Mouse (Mus musculus): Measurements from ENCODE around the gene Gins2.

Gene Gins2

DNA sequence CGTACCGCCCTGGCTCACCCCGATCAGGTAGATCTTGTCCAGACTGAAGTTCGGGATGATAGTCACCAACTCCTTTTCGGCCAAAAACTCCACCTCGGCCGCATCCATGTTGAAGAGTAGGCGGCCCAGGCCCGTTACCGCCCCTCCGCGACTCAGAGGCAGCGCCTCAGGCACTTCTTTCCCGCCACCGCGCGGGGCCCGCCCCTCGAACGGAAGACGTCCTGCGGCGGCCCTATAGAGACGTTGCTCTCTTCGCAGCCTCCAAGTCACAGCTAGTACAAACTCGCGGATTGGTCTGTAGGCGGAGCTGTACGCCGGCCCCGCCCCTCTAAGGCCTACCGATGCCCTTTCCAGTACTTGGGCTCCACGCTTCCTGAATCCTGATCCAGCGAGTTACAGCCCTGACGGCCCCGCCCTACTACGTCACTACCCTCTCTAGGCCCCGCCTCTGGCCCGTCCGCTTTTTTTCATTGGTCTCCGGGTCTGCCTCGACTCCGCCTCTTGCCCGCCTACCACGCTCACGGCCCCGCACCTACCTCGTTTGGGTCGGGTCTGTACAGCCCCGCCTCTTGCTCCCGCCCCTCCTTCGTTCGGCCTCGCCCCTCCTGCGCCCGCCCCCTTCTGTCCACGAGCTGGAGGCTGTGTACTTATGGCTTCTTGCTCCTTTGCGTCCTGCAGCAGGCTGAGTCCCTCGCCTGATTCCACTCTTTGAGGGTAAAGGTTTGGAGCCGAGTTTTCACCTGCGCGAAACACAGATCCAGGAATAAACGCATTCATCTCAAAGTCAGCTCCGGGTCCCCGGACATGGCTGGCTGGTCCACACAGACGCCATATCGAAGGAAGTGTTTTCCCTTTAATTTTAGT, at the start of gene Gins2:
TSS of gene Gins2 (minus strand) at position 397 of the 864 bp plus-strand sequence.
- in situ Hi-C loops (cut with MboI, MseI), result loop anchor here (25.0 kb wide), 1 partner anchor 1027 kb away; the partner anchor contains the start of gene Mbtps1

DNA sequence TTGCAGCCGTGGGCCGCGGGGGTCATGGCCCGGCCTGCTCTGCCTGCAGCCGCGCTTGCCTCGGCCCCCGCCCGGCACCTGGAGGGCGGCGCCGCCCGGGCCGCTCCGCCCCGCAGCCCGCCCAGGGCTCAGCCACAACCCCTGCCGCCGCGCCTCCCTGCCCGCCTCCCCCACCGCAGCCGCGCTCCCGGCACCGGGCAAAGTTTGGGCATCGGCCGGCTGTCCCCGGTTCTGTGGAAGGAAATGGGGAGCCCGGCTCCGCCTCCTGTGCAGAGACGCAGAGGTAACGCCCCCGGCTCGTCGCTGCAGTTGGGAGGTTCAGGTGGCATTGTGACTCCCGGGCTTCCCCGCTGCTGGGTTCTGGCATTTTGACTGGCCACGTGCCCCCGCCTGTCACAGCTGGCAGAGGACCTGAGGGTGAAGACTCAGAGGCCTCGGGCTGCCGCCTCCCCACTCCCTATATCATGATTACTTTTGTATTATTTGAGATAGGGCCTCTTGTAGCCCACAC, 45.3 kb upstream of the Gins2 start:
- in situ Hi-C loops (cut with MboI, MseI), result loop anchor here (10.0 kb wide), 1 partner anchor 1130 kb away; no protein-coding TSS in a partner anchor

DNA sequence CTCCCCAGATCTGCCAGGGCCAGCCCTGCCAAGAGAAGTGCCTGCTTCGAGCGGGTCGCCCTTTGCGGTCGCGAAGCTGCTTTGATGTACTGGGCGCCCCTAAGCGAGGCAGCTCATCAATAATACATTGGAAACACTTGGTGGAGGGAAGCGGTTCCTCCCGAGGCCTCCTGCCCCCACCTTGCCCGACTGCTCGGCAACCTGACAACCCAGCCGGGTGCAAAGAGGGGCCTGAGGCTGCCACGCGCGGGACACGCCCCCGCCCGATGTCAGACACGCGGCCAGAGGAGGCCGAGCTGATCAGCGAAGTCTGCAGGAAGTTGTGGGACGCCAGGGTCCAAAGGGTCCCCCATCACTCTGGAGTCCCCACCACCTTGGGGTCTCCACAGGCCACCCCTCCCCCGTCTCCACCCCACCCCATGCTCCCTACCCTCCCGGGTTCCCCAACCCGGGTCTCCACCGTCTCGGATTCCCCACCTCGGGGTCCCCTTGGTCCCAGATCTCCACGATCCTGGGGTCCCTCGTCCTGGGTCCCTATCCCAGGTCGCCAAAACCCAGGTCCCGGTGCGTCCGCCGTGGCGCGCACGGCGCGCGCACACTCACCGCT, 44.7 kb upstream of the Gins2 start:
- in situ Hi-C loops (cut with MboI, MseI), result loop anchor here (10.0 kb wide), 1 partner anchor 1131 kb away; no protein-coding TSS in a partner anchor

DNA sequence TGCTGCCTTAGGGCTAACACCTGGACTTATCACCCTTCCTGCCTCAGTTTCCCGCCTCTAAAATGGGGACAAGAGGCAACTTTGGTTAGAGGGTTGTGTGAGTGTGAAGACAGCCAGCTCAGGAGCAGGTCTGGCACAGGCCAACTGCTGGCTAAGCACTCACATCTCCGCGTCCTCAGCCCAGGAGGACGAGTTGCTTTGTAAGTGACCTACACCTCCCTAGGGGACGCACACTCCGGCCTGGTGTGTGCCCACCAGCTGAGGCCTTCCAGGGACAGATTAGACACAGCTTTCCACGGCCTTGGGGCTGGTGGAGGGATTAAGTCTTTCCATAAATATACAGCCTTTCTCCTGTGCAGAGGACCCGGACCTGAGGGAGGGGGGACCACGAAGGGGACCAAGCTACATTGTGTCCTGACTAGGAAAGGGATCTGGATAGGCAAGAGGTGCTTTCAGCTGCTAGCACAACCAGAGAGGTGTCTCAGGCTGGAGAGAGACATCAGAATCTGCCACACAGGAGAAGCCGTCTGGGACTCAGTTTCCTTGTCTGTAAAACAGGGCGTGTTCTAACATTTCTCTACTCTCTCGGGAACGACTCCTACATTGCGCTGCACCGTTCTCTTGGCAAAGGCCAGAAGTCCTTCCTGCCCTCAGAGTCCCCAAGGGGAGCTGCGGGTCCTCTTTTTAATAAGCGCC, 44.0 kb upstream of the Gins2 start:
- in situ Hi-C loops (cut with MboI, MseI), result loop anchor here (10.0 kb wide), 1 partner anchor 1132 kb away; no protein-coding TSS in a partner anchor

DNA sequence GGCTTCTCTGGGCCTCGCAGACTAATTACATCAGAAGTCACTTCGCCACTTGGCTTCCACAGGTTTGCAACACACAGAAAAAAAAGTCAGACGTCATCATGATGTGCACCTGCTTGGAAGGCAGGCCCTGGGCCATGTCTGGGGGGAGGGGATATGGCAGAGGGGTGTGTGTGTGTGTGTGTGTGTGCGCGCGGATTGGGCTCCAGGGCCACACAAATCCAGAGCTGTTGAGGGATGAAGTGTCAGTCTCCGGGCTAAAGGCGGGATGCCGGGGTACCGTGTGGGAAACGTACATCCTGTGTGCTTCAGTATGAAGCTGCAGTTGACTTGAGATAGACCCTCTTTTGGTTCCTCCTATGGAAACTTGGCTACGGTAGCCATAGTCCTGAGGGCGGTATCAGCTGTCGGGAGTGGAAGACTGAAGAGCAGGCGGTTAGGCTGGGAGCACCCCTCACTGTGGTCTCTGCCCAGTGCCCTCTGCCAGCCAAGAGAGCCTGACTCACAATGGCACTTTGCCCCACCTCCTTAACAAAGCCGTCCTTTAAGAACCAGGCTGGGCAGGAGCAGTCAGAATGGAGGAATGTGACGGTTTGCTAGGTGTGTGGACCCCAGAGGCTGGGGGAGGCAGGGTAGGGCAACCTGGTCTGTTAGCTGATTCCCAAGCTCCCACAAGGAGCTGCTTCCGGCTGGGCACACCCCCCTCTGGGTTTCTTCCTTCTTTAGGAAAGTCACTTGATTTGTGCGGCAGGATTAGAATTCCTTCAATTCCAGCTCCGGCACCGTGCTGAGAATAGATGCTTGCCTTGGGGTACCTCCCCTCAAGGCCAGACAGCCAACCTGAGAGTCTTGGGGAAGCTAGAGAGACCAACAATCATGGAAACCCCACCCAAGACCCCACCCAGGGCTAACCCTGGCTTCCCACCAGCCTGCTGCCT, 42.6 kb upstream of the Gins2 start:
- in situ Hi-C loops (cut with MboI, MseI), result loop anchor here (10.0 kb wide), 1 partner anchor 1133 kb away; no protein-coding TSS in a partner anchor

DNA sequence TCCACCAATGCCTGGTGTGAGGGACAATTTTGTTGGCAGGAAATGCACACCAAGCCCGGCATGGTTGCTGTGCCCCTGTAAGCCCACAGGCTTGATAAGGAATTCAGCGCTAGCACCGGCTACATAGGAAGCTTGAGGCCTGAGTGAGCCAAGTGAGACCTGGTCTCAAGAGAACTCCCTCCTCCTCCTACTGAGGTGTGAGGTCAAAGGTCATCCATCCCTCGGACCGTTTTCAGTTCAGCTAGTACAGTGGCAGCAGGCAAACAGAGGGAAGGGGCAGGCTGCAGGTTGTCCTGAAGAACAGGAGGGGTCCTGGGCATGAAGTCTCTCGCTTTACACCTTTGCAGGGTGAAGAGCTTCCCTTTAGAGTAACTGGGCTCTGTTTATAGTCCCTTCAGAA, 41.7 kb upstream of the Gins2 start:
- in situ Hi-C loops (cut with MboI, MseI), result loop anchor here (10.0 kb wide), 1 partner anchor 1134 kb away; no protein-coding TSS in a partner anchor

DNA sequence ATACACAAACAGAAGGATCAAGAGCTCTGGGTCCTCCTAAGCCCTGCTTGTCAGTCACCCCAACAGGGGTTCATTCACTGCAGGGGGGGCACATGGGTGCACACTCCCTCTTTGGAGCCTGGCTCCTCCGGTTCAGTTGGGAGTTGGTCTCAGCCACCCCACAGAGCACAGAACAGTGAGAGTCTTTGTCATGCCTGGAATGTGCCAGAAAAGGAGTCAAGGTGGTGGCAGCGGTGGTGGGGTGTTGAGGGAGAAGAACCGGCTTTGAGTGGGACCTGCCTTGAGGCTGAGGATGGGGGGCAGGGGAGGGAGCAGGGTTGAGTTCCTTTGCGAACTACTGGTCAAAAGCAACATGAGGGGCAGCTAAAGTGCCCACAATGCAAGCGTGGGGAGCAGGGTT, 40.9 kb upstream of the Gins2 start:
- in situ Hi-C loops (cut with MboI, MseI), result loop anchor here (10.0 kb wide), 1 partner anchor 1135 kb away; no protein-coding TSS in a partner anchor

DNA sequence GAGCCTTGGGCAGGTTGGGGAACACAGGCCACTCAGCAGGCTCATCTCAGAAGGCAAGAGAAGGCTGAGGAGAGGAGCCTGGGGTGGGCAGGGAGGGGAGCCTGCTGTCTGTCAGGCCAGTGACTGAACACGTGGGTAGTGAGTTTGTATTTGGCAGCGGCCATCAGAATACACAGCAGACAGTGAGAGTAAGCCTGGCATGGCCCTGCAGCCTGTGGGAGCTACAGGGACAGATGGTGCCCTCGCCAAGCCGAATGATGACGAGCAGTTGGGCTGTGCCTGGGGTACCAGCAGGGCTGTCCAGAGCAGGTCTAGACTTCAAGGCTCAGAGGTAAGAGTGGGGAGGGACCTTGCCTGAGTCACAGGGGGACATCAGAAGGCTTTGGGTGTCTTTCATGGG, 38.2 kb upstream of the Gins2 start:
- in situ Hi-C loops (cut with MboI, MseI), result no loop called here

DNA sequence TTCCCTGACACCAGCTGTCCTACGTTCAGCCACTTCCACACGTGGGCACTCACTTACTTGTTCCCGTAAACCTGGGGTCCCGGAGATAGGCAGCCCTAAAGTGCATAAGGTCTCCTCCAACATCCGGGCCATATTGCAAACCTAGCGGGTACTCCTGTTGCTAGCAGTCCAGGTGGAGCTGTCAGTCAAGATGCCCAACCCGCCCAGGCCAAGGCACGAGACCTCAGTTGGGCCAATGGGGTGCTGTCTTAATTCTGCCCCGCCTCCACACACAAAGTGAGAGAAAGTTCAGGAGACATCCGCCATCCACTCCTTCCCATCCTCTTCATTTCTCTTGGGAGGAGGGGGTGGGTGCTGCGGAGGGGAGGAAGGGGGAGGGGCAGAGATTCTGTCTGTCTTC, 37.4 kb upstream of the Gins2 start:
- in situ Hi-C loops (cut with MboI, MseI), result no loop called here

DNA sequence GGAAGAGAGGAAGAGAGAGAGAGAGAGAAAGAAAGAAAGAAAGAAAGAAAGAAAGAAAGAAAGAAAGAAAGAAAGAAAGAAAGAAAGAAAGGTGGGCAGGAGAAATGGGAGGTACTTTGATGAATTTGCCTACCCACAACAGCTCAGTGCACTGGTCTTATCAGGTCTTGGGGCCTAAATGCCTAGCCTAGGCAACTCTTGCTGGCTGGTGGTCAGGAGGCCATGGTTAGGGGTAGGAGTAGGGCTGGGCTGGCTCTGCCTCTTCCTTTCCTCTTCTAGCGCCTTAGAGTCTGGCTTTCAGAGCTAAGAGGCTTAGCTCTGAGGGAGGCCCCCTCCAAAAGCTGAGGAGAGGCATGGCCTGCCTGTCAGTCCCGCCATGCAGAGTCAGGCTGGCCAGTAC, 34.5 kb upstream of the Gins2 start:
- in situ Hi-C loops (cut with MboI, MseI), result no loop called here

DNA sequence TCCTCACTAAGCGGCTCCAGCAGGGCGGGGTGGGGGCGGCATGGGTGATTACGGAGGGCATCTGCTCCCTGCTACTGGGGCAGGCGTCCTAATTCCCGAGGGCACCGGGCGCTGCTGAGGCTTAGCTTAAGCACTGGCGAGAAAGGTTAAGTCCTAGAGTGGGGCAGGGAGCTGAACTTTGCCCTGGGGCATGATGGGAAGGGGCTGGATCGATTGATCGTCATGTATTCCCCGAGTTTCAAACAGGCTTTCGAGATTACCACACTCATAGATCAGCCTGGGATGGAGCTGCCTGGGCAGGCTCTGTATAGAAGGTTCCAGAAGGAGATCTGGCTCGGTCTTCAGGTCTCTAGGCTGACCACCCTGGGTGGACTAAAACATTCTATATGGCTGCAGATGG, 33.1 kb upstream of the Gins2 start:
- in situ Hi-C loops (cut with MboI, MseI), result no loop called here

DNA sequence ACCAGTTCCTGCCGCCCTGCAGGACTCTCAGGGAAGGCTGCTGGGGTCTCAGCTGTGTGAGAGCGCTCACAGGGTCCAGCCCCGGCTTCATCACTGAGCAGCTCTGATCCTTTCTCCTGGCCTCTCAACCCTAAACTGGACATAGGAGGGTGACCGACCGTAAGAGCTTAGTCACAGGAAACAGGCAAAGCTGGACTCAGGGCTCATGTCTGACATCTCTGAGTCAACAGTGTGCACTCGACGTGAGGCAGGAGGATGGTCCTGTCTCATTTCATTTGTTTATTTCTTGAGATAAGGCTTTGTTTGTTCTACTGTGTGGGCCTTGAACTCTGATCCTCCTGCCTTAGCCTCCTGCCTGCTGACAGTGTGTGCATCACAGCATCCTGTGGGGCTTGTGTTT, 31.3 kb upstream of the Gins2 start:
- in situ Hi-C loops (cut with MboI, MseI), result no loop called here

DNA sequence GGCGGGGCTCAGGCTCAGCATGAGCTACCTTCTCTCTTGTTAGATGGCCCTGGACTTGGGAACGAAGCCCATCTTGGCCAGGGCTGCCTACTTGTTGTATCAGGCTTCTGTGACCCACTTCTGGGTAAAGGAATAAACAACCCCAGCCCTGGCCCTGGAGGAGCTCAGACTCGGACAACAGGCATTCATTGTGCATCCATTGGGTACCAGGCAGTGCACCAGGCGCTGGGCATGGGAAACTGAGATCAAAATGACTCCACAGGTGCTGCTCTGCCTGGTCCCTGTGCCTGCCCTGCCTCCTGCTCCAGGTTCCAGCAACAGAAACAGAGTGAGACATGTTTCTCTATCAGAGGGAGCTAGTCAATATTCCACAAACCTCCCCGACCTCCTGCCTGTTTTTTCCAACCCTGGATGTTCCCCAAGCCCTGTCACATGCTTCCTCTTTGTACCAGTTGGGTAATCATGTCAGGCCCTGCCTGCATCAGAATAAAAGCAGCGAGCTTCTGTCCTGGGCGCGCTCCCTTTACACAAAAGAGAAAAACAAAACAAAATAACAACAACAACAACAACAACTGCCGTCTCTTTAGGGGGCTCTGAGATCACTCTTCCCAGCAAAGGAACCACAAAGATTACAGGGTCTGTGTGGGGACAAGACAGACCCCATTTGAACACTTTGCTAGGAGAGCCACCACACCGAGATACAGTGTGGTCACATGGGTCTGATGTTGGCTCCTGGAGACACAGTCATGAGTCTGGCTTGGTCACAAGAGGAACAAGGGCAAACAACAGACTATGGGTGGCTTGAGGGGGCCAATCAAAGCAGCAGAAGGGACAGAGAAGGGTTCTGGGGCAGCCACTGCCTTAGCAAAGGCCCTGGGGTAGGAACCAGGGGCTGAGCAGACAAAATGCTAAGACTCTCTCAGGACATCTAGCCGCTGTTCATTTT, 30.4 kb upstream of the Gins2 start:
- in situ Hi-C loops (cut with MboI, MseI), result no loop called here

DNA sequence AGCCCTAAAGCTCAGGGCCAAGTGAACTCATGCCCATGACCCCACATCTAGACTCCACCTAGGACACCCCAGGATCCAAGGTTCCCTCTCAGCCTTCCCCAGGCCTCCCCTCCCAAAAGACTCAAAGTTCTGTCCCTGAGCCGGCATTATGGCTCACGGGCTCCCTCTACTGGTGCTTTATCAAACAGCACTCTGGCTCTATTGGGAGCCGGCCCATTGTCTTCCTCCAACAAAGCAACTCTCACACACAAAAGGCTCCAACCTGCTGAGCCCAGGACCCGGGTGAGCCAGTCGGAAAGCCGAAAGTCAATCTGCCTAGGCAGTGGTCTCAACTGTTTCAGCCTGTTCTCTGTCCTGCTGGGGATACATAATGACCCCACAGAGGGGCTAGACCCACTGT, 29.0 kb upstream of the Gins2 start:
- in situ Hi-C loops (cut with MboI, MseI), result no loop called here

DNA sequence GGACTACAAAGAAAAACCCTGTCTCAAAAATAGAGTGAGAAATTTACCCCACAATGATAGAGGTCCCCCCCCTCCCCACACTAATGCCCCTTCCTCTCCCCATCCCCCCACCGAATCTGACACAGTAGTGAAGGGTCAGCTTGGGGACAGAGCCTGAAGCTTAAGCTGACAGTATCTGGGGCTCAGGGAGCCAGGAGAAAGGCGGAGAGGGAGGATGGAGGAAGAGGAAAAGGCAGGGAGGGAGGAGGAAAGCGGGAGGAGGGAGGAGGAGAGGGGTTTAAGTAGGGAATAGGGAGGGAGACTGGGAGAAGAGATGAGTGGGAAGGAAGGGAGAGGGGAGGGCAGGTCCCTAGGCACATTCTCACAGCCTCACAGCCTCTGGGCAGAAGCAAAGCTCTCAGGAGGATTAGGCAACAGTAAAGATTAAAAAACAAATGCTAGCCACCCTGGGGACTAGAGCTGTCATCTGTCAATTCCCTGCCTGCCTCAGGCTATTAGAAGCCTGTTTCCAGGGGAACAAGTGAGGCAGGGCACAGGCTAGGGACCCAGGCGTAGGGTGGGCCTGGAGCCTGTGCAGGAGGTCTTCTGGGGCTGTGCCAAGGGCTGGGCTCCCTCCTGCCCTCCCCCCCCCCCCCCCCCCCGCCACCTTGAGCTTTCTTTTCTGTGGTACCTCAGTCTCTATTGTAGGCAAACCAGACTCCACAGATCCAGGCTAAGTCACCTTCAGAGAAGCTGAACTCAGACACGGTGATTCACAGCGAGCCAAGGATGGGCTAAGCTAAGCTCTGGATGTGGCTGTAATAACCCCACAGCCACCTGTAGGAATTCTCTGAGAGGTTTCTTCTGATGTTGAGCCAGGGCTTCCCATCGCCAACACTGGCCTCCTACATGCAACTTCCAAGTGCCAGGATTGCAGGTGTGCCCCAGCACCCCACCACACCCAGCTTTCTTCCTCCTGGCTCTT, 27.8 kb upstream of the Gins2 start:
- in situ Hi-C loops (cut with MboI, MseI), result no loop called here

DNA sequence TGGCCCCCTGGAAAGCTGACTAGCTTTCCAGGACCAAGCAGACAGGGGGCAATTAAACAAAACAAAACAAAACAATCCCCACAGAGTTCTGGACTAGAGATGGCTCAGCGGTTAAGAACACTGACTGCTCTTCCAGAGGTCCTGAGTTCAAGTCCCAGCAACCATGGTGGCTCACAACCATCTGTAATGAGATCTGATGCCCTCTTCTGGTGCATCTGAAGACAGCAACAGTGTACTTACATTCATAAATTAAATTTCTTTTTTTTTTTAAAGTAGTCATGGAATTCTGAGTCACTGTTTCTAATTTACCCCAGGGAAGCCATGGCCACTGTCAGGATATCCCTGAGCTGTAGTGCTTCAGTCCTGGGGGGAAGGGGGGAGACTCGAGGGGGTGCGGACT, 25.4 kb upstream of the Gins2 start:
- in situ Hi-C loops (cut with MboI, MseI), result no loop called here

DNA sequence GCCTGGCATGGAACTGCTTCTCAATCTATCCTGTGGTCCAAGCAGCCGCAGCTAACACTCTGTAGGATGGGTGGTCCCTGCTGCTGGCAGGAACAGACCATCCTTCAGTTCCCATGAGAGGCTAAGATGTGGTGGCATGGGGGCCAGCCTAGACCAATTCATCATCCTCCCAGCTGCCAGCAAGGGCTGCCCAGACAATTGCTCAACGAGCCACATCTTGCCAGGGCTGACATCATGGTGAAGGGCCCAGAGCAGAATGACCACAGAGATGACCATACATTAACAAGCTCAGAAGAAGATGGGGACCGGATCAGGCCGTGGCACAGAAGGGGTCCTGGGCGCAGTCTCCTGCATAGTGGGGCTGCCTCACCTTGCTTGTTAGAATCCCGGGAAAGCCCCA, 21.7 kb upstream of the Gins2 start:
- in situ Hi-C loops (cut with MboI, MseI), result no loop called here

DNA sequence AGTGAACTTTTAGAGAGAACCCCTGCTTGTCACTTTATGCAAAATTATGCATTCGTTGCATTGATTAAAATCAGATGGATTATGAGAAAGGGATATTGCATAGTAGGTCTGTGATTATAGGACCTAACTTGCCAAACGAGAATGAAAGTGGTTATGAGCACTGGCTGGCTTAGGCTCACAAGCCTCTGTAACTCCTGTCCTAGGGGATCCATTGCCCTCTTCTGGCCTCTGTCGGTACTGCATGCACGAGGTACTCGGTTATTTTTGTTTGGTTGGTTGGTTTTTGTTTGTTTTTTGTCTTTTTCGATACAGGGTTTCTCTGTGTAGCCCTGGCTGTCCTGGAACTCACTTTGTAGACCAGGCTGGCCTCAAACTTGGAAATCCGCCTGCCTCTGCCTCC, 18.8 kb upstream of the Gins2 start:
- in situ Hi-C loops (cut with MboI, MseI), result no loop called here

DNA sequence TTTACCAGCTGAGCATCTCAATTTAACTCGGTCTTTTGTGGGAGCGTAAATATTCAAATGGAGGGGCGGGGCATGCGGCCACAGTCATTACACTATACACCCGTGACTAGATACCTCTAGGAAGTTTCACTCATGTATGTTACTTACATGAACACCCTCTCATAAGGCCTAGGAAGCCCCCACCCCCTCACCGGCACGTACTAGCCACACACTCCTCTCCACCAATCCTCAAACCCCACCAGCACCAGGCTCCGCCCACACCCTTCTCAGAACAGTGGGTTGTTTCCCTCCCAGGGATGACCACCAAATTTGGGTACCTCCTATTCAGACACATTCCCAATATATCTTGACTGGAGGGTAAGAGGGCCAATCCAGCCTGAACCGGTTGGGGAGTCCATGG, 18.4 kb upstream of the Gins2 start:
- in situ Hi-C loops (cut with MboI, MseI), result no loop called here
